Mouse (Mus musculus) T-helper 17 cell (primary cell): ENCODE data around the gene Rit1.

Source experiments
- in situ Hi-C, 2 experiments: fragments of 300-600 bp; cut with MboI, MseI; formaldehyde crosslinking; loops; 1 replicate in 1 of 2; 2 replicates in 1 of 2; pipeline ENCODE4 v1.15.1; 2025; ENCODE audit warnings: high pct_unique_total_duplicates in 2 of 2

Gene Rit1

DNA sequence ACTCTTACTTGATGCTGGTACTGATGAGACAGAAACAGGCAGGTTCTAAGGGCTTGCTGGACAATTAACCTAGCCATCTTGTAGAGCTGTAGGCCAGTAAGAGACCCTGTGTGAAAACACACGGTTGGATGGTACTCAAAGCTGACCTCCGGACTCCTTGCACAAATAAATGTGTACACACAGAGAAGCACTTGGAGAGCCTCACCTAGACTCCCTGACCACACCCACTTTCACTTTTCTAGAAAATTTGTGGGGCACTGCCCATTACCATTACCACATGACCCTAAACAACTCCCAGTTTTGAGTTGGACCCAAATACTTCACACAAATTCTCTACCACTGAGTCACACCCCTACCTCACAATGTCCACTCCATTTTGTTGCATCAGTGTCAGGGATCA is 19.9 kb downstream of the Rit1 start:
- in situ Hi-C loops: no loop called here

DNA sequence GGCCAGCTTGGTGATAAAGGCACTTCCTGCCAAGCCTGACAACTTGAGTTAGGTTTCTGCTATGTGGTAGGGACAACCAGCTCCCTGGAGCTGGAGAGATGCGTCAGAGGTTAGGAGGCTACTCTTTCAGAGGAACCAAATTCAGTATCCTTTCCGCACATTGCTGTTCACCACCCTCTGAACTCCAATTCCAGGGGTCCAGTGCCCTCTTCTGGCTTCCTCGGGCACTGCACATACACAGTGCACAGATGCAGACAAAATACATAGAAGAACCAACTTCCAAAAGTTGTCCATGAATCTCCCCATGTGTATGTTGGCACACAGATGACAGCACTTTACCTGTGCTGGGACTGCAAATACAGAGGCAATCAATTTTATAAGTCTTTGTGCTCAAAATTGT is 22.0 kb downstream of the Rit1 start:
- in situ Hi-C loops: no loop called here

DNA sequence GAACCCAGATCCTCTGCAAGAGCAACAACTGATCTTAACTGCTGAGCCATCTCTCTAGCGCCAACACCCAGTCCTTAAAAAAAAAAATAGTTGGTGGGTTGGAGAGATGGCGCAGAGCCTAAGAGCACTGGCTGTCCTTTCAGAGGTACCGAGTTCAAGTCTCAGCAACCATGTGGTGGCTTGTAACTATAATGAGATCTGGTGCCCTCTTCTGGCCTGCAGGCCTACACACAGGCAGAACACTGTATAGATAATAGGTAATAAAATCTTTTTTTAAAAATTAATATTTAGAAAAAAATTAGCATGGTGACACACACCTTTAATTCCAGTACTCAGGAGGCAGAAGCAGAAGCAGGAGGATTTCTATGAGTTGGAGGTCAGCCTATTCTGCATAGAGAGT is 23.5 kb downstream of the Rit1 start:
- in situ Hi-C loops: loop anchor here in 1 of 2 experiments (10.0 kb wide), 1 partner anchor 145 kb away; no protein-coding TSS in a partner anchor

DNA sequence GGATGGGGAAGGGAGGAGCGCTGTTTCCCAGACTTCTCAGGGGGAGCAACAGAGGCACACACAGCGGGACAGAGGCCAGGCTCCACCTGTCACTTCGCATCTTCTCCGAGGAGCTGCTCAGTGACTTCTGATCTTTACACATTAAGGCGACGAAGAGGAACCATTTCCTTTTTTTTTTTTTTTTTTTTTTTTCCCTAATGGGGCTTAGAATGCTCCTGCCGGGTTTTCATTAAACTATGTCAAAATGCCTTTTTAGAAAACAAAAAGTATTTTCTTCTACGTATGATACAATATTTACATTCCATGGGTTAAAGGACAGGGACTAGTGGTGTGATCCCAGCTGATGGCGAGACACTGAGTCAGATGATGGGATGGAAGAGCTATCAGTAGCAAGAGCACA is 28.9 kb downstream of the Rit1 start:
- in situ Hi-C loops: loop anchor here (5.0 to 10.0 kb wide), 3 partner anchors 68 to 151 kb away; no protein-coding TSS in a partner anchor

DNA sequence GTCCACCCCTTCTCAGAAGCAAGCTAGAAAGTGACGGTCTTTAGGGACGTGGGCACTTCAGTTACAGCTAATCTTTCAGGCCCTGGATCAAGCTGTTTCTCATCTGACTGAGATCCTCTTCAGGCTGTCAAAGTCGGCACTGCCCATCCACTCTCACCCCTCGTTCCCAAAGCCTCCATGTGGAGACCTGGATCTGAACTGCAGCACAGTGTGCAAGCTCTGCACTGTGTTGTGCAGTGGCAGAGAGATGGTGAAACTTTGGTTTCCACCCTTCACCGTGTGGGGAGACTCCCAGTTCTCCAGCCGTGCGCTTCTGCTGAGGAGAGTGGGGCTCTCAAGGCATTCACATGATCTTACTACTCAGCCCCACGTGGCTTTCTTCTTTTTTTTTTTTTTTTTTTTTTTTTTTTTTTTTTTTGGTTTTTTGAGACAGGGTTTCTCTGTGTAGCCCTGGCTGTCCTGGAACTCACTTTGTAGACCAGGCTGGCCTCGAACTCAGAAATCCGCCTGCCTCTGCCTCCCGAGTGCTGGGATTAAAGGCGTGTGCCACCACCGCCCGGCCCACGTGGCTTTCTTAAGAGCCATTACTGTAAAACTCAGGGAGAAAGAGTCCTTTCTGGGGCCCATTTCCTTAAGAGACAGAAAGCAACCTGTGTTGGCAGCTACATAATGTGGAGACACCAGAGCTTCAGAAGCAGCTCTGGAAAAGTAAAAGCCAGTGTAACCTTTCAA is 29.7 kb downstream of the Rit1 start:
- in situ Hi-C loops: loop anchor here (5.0 to 10.0 kb wide), 3 partner anchors 69 to 152 kb away; no protein-coding TSS in a partner anchor

DNA sequence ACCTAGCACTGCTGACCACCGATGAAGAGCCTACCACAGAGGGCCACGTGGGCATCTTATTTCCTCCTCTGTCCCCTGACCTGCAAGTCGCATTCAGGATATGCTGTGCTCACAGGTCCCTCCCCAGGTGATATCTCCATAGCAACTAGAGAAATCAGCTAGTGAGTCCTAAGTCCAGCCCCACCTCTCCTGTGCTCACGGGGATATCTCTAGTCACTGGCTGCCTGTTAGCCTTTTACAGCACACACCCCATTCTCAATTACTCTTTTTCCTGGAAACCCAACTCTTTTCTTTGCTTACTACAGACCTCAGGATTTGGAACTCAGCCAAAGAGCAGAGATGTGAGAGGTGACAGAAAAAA is 30.2 kb downstream of the Rit1 start:
- in situ Hi-C loops: loop anchor here (5.0 to 10.0 kb wide), 3 partner anchors 70 to 152 kb away; no protein-coding TSS in a partner anchor

DNA sequence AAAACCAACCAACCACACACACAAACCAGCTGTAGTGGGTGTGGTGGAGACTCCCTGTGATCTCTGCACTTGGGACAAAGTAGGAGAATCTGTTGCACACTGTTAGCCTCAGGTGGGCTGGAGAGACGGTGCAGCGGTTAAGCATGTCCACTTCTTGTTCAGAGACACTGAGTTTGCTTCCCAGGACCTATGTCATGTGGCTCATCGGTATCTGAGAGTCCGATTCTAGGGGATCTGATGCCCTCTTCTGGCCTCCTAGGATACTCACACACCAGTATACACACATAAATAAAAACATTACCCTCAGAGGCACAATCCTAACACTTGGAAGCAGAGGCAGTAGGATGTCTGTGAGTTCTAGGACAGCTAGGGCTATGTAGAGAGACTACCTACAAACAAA is 37.6 kb downstream of the Rit1 start:
- in situ Hi-C loops: no loop called here

DNA sequence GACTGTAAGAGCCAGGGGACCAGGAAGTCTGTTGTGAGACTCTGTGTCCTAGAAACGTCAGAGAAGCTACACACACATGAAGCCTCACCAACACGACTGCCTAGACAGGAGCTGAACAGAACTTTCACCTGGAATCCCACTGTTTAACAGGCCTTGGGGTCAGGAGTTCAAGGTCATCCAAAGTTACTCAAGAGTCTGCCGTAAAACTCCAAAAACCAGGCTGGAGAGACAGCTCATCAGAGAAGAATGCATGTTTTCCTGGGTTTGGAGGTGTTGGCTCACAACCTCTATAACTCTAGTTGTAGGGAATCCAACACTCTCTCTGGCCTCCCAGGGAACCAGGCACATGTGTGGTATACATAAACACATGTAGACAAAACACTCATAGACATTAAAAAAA is 38.9 kb downstream of the Rit1 start:
- in situ Hi-C loops: no loop called here

DNA sequence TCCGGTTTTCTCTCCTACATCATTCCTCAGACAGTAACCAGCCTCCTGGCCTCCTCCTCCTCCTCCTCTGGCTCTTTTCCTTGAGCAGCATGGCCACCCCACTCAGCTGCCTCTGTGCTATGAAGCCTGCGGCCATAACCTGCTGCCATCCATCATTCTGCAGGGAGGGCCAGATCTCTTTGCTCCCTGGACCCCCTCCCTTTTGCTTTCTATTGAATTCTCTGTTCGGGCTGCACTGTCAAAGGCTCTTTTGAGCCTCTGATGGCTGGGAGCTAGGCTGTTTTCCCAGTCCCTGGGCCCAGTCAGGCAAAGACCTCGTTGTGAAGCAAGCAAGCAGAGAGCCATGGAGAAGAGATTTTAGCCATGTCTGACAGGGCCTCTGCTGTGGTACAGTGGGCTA is 39.6 kb downstream of the Rit1 start:
- in situ Hi-C loops: no loop called here

DNA sequence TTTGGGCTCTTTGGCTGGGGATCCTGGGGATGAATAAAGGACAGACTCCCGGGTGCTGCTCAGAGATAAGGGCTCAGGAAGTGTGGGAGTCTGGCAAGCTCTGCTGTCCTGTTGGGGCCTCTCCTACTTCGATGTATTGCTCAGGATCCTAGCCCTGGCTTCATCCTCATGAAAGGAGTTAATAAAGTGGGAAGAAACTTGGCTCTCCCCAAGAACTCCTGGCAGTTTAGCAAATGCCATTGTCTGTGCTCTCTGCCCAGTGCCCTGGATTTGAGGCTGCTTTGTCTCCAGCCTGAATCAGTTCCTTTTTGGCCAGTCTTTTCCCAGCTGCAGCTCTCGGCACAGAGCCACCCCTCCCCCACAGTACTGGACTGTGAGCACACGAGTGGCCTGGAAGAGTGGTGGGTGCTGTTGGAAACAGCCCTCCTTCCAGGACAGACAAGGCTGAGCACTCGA is 41.4 kb downstream of the Rit1 start:
- in situ Hi-C loops: no loop called here

DNA sequence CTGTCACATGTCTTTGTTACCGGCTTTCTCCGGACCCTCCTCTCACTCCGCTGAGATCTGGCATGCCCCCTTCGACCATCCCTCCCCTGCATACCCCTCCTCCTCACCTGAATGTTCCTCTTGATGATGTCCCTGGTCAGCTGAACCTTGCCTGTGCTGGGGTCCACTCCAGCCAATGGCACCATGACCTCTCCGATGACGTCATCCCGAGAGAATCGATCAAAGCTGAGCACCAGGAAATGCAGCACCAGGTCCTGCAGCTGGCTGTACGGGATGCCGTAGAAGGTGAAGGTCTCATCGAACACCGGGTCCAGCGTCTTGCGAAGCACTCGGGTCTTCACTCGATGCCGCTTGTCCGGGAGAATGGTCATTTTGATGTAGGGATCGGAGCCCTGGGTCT is 45.0 kb downstream of the Rit1 start:
- in situ Hi-C loops: no loop called here

DNA sequence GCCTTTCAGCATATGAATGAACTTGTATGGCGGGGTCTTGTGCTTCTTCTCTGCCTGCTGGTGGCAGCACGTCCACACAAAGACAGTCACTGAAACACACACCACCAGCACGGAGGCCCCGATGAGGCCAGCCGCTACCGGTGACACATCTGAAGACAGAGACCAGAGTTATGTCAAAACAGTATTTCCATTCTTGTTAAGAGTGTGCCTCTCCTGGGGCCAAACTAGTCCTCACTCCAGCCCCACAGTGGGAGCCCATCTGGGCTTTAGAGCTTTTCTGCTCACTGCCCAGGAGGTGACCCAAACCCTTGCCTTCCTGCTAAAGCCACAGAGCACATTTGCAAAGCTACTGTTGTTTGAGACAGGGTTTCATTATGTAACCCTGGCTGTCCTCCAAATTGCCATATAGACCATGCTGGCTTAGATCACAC is 45.8 kb downstream of the Rit1 start:
- in situ Hi-C loops: no loop called here

DNA sequence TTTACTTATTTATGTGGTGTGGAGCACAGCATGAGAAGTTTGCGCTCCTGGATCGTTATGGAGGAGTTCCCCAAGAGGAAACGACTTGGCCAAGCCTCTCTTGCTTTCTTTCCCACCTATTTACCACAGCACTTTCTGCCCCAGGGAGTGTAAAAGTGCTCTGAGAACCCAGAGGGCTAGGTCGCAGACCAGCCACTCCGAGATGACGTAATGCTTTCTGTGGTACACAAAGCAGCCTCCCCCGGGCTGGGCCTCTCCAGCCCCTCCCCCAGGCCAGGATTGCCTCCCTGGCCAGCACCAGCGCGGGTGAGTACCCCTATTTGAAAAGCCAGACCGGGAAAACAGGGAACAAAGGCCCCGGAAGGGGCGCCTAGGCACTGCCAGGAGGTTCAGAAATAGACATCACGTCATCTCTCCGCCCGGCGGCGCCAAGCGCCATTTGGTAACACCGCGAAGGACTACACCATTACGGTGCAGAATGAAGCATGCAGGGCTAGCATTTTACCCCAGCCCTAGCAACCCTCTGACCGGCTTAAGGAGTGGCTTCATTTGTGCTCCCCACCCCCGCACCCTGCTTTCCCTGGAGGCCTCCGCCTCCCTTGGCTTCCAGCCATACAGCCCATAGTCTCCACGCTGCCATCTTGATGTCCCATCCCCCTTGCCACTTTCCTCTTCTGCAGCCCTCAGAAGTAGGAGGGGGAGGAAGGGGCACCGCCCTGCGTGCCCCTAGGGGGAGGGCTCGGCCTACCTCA is 54.7 kb downstream of the Rit1 start:
- in situ Hi-C loops: loop anchor here (5.0 kb wide), 1 partner anchor 61 kb away; no protein-coding TSS in a partner anchor

DNA sequence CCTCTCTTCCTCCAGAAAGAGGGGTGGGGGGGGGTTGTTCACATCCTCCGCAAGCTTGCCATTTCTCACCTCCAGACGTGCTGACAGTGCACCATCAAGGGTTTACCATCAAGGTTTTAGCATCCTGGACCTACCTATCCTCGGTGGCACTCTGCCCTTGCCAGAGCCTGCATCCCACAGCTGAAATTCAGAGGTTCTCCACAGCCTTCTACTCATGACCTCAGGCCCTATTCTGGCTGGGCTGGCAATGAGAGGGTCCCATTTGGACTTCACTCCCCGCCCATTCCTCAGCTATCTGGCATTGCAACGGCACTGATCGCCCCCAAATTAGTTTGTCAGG is 55.3 kb downstream of the Rit1 start:
- in situ Hi-C loops: loop anchor here (5.0 kb wide), 1 partner anchor 60 kb away; no protein-coding TSS in a partner anchor

DNA sequence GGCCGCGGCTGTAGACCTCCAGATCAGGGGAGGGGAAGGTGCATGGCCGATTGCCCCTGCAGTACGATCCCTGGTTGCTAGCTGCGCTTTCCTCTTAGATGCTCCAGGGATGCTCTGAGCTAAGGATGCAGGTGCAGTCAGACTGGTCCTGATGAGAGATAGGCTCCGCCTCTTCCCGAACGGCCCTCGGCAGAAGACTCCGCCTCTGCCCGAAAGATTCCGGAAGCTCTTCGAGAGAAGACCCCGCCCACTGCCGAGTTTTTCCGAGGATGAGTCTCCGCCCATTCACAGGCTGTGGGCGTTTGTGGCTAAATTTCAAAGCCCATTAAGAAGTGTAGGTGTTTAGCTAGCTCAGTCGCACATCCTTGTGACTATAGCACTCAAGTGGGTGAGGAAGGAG is 55.8 kb downstream of the Rit1 start:
- in situ Hi-C loops: loop anchor here (5.0 kb wide), 1 partner anchor 60 kb away; no protein-coding TSS in a partner anchor

DNA sequence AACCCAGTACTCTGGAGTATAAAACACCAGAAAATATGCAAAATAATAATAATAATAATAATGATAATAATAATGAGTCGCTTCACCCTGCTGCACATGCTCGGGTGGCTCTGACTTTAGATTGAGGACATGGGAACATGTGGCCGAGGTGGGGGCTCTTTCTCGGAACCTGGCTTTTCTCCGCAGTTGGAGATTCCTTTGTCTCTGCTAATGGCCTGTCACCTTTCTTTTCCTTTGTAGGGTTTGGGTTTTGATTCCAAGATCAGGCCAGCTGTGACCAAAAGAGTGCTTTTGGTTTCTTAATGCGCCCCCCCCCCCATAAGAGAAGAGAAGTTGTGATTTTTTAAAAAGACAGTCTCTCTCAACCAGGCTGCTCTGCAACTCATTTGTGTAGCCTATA is 56.5 kb downstream of the Rit1 start:
- in situ Hi-C loops: loop anchor here (5.0 kb wide), 1 partner anchor 59 kb away; no protein-coding TSS in a partner anchor

DNA sequence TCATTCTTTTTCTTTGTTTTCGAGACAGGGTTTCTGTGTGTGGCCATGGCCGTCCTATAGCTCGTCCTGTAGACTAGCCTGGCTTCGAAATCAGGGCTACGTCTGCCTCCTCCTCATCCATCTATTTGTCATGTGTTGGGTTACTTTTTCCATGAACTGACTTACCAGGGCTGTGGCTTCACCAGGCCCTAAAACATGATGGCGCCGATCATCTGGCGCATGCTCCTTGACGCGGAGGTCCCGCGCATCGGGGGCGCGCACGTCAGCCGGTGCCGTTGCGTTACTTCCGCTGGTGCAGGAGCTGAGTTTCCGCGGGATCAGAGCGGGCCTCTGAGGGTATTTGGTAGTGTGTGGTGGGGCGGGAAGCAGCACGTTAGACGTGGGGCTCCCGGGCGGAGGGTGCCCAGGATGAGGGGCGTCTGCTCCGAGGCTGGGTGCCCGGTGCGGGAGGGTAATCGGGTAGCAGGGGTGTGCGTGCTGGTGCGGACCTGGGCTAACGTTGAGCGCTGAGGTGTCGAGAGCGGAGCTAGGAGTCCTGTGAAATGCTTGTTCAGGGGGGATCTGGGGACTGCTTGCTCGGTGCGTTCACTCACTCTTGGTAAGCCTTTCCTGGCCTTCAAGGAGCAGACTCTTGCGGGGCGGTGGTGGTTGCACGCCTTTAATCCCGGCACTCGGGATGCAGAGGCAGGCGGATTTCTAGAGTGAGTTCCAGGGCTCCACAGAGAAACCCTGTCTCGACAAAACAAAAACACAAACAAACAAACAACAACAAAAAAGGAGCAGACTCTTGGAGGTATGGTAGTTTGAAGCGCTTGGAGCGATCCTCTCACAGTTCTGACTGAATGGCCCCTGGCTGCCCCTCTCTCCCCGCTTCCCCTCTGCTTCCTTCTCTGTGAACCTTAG is 58.6 kb downstream of the Rit1 start, which contains the start of gene Syt11:
Gene Syt11, minus strand, starts transcription at position 226 of the 903 bp plus-strand sequence.
- in situ Hi-C loops: loop anchor here (5.0 kb wide), 1 partner anchor 57 kb away; no protein-coding TSS in a partner anchor
